Mouse (Mus musculus) lung, adult 2 months (tissue): ENCODE data around the gene Znhit3.

ENCODE experiments used
- CTCF ChIP-seq: fragments of 200-500 bp; IDR thresholded peaks from 2 replicates; pipeline ENCODE4 v1.5.1; 2011; ENCODE audit warnings: mild to moderate bottlenecking, low read length, control low read depth; ENCODE audit not compliant: insufficient read depth
- POLR2A ChIP-seq: fragments of 200-500 bp; IDR thresholded peaks from 2 replicates; pipeline ENCODE4 v1.6.1; 2011; ENCODE audit warnings: low read depth, mild to moderate bottlenecking, control low read depth, low read length, borderline replicate concordance; ENCODE audit errors: extremely low read depth

GRCm38 (mm10) chr11:84919951-84920350 is 3.8 kb upstream of the Znhit3 start:
- no peak for TF ChIP-seq POLR2A
- no peak for TF ChIP-seq CTCF
